Mouse (Mus musculus) CD4-positive helper T cell, adult 2 months (primary cell): Measurements from ENCODE around the gene Chrm3.
A peak's percentile ranks its signal among the peaks of the same experiment; 100 is the strongest.
"Not testable (repeated sequence)": the region's sequence is repeated elsewhere in the genome, so short reads cannot be mapped to it uniquely, and the experiment has no call there.

Experiments used
- DNase-seq: peaks from one replicate; pipeline ENCODE4 v3.0.0-alpha.2; 2012; ENCODE audit warnings: low read depth, missing footprints, low spot score

The Chrm3 gene

GRCm38 (mm10) chr13:10360777-10361176 lies at the start of gene Chrm3:
Gene Chrm3, minus strand, starts transcription at chr13:10360847.
- no peak for DNase-seq

GRCm38 (mm10) chr13:10394364-10394763 lies 33.7 kb upstream of the Chrm3 start:
- DNase-seq = no peak

GRCm38 (mm10) chr13:10375487-10375886 lies 14.8 kb upstream of the Chrm3 start:
- not testable (repeated sequence) for DNase-seq

- DNase-seq = no peak
Measured at GRCm38 (mm10) chr13:10360199-10360694, 400 bp downstream of the Chrm3 start.

- no peak for DNase-seq
Measured at GRCm38 (mm10) chr13:10359516-10360198, 990 bp downstream of the Chrm3 start.

- no peak for DNase-seq
Measured at GRCm38 (mm10) chr13:10355796-10356195, 4.9 kb downstream of the Chrm3 start.

- no peak for DNase-seq
Measured at GRCm38 (mm10) chr13:10354885-10355575, 5.6 kb downstream of the Chrm3 start.

- DNase-seq = no peak
Measured at GRCm38 (mm10) chr13:10352141-10352540, 8.5 kb downstream of the Chrm3 start.

GRCm38 (mm10) chr13:10344362-10344761 lies 16.3 kb downstream of the Chrm3 start:
- DNase-seq = peak; percentile 70

- DNase-seq = no peak
Measured at GRCm38 (mm10) chr13:10335558-10335957, 25.1 kb downstream of the Chrm3 start.

- no peak for DNase-seq
Measured at GRCm38 (mm10) chr13:10332762-10333161, 27.9 kb downstream of the Chrm3 start.

GRCm38 (mm10) chr13:10309811-10310210 lies 50.8 kb downstream of the Chrm3 start:
- no peak for DNase-seq

- DNase-seq = no peak
Measured at GRCm38 (mm10) chr13:10295160-10295559, 65.5 kb downstream of the Chrm3 start.

- no peak for DNase-seq
Measured at GRCm38 (mm10) chr13:10284331-10284730, 76.3 kb downstream of the Chrm3 start.

- DNase-seq = no peak
Measured at GRCm38 (mm10) chr13:10274907-10275306, 85.7 kb downstream of the Chrm3 start.

GRCm38 (mm10) chr13:10263784-10264183 lies 96.9 kb downstream of the Chrm3 start:
- DNase-seq = no peak

- DNase-seq = no peak
Measured at GRCm38 (mm10) chr13:10253049-10253448, 107.6 kb downstream of the Chrm3 start.

GRCm38 (mm10) chr13:10251499-10252179 lies 109.0 kb downstream of the Chrm3 start:
- no peak for DNase-seq

GRCm38 (mm10) chr13:10244243-10244998 lies 116.2 kb downstream of the Chrm3 start:
- no peak for DNase-seq

- no peak for DNase-seq
Measured at GRCm38 (mm10) chr13:10240238-10240637, 120.4 kb downstream of the Chrm3 start.

GRCm38 (mm10) chr13:10239825-10240224 lies 120.8 kb downstream of the Chrm3 start:
- no peak for DNase-seq

- no peak for DNase-seq
Measured at GRCm38 (mm10) chr13:10237616-10238015, 123.0 kb downstream of the Chrm3 start.
